Mouse (Mus musculus) urinary bladder, postnatal 10 days (tissue): ENCODE measurements around the gene B430306N03Rik.
"Not testable (repeated sequence)": the region's sequence is repeated elsewhere in the genome, so short reads cannot be mapped to it uniquely, and the experiment has no call there.

Source experiments
- DNase-seq: peaks from one replicate; pipeline ENCODE4 v3.0.0; 2022; ENCODE audit warnings: low spot score

Gene B430306N03Rik

GRCm38 (mm10) chr17:48315905-48316579 lies at the start of gene B430306N03Rik:
B430306N03Rik (plus strand) TSS chr17:48316141.
- DNase-seq = not testable (repeated sequence)

- no peak for DNase-seq
These were observed 49.2 kb upstream of the B430306N03Rik start for GRCm38 (mm10) chr17:48266610-48267304.

DNA sequence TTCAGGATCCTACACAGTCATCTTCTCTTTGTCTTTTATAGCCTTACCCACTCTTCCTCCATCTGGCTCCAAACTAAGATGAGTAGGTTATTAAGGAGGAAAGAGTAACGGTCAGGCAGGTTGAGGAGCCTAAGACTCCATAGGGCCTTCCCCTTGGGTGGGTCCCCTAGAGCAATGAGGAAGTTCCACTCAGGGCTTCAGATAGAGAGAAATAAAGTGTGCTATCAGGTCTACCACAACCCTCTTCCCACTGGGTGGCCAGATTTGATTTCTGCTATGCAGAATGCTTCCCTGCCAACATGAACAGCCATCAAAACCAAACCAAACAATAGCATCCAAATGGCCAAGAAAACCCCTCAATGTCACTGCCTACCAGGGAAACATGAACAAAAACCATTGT lies 48.4 kb upstream of the B430306N03Rik start:
- no peak for DNase-seq

- DNase-seq = no peak
These were observed 47.7 kb upstream of the B430306N03Rik start for GRCm38 (mm10) chr17:48268276-48268675.

GRCm38 (mm10) chr17:48269833-48270232 lies 46.1 kb upstream of the B430306N03Rik start:
- DNase-seq = no peak

- no peak for DNase-seq
These were observed 43.8 kb upstream of the B430306N03Rik start for GRCm38 (mm10) chr17:48272158-48272557.

- no peak for DNase-seq
These were observed 43.3 kb upstream of the B430306N03Rik start for GRCm38 (mm10) chr17:48272598-48272997.

- no peak for DNase-seq
These were observed 41.8 kb upstream of the B430306N03Rik start for GRCm38 (mm10) chr17:48274098-48274497.

GRCm38 (mm10) chr17:48274885-48275284 lies 41.1 kb upstream of the B430306N03Rik start:
- peak; percentile 38 for DNase-seq

GRCm38 (mm10) chr17:48275736-48276135 lies 40.2 kb upstream of the B430306N03Rik start:
- no peak for DNase-seq

- no peak for DNase-seq
These were observed 37.6 kb upstream of the B430306N03Rik start for GRCm38 (mm10) chr17:48278381-48278780.

DNA sequence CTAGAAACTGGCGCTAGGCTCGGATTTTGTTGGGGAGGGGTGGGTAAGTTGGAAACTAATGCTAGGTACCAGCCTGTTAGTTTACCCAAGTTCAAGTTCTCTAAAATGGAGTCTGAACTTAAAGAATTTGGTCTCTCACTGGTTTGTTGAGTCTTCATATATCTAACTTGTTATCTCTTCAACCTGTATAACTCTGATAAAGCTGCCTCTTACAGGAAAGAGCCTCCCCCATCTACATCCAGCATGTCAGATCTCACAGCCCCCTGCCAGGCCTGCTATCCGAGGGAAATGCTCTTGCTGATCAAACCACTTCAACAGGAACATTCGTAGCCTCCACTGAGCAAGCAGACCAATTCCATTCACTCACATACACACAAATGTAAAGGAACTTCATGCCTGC lies 36.9 kb upstream of the B430306N03Rik start:
- DNase-seq = no peak

DNA sequence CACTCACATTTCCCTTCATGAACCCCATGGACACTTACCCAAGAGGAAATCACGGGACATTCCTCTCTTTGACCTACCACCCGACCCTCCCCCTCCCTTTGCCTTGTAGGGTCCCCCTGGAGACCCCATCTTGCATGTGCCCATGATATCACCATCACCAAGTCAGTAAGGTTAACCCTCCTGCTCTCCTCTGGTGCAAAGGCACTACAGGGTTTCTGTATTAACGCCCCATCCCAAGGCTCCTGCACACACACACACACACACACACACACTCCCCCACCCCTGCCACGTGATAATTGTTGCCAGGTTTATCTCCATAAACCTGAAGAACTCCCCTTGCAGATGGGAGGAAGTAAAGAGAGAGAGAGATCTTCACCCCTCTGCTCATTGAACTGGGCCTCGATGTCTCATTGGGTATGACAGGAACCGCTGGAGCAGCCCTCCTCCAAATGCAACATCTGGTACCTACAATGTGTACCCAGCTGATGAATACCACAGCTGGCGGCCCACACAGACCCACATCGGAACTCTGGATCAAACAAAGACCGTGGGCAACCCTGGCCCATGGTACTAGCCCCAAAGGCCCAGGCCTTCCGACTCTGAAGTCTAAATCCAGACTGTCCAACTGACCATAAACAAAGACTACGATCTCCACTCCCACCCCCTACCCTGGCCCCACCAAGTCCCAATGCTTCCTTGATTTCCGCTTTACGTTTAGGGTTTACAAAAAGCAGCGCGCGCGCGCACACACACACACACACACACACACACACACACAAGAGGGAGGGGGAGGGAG lies 34.8 kb upstream of the B430306N03Rik start:
- no peak for DNase-seq

DNA sequence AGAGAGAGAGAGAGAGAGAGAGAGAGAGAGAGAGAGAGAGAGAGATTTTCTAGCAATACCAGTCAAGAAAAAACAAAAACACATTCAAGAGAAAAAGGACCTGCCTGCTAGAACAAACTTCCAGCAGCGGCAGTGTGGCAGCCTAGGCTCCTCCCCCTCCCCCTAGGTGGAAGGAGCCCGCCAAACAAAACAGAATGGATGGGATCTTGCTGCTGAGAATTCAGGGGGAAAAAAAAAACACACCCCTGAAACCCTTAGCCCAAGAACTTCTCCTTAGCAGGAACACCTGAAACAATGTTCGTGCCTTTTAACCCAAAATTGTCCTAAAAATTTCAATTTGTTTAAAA lies 34.2 kb upstream of the B430306N03Rik start:
- no peak for DNase-seq

DNA sequence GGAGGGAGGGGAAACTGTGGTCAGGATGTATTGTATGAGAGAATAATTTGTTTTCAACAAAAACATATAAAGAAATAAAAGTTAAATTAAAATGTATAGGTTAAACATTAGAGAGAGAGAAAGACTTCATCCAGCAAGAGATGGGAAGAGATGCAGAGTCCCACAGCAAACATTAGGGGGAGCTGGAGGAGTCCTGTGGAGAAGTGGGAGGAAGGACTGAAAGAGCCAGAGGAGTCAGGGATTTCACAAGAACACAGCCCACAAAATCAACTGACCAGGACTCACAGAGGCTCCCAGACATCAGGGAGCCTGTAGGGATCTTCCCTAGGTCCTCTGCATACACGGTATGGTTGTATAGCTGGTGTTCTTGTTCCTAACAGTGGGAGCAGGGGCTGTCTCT lies 29.2 kb upstream of the B430306N03Rik start:
- no peak for DNase-seq

DNA sequence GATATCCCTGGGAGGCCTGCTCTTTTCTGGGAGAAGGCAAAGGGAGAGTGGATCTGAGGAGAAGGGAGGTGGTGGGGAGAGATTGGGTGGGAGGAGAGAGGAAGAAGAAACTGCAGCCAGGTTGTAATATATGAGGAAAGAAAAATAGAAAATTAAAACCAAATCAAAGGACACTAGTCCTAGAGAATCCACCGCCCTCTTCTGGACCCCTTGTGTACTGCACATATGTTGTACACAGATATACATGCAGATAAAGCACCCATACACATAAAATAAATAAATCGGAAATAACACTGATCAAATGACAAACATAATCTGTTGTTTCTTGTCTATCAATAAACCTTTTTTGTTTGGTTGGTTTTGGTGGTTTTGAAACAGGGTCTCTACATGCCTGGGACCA lies 28.7 kb upstream of the B430306N03Rik start:
- DNase-seq = no peak

- DNase-seq = no peak
These were observed 22.3 kb upstream of the B430306N03Rik start for GRCm38 (mm10) chr17:48293500-48294194.

- no peak for DNase-seq
These were observed 16.7 kb upstream of the B430306N03Rik start, which contains the start of gene Treml2 for GRCm38 (mm10) chr17:48299203-48299602. Treml2 (plus strand) TSS chr17:48299498.

DNA sequence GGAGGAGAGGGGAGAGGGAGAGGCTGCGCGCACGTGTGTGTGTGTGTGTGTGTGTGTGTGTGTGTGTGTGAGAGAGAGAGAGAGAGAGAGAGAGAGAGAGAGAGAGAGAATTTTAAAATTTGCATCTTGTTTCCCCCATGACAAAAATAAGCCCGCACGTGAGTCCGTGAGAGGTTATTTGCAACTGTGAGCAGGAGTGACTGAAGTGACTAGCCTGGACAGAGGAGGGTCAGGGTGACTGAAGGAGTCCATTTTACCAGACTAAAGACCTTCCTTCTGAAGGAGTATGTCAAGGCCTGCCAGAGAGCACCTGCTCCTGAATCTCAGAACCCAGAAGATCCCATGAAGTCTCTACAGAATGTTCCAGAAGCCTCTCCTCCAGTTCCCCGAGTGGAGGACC lies 16.2 kb upstream of the B430306N03Rik start:
- no peak for DNase-seq

- DNase-seq = no peak
These were observed 15.7 kb upstream of the B430306N03Rik start for GRCm38 (mm10) chr17:48300199-48300598.

GRCm38 (mm10) chr17:48300861-48301260 lies 15.1 kb upstream of the B430306N03Rik start:
- DNase-seq = no peak

DNA sequence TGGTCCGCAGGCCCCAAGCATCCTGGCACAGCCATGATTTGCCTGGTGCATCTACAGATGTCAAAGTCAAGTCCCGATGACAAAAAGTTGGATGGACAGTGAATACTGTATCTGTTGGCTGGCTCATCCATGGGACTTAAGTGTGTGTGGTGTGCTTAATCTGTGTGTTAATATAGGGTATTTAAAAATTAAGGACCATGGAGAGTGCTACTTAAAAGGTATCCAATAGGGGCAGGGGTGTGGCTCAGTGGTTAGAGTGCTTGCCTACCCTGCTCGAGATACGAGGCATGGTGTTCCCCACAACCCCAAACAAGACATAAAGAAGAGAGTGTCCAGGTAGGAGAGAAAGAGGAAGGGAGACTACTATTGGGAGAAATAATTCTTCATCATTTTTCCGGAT lies 14.1 kb upstream of the B430306N03Rik start:
- DNase-seq = no peak
